Mouse (Mus musculus): ENCODE measurements around the gene 9830107B12Rik.
"Not testable (repeated sequence)": the region's sequence is repeated elsewhere in the genome, so short reads cannot be mapped to it uniquely, and the experiment has no call there.

The 9830107B12Rik gene

DNA sequence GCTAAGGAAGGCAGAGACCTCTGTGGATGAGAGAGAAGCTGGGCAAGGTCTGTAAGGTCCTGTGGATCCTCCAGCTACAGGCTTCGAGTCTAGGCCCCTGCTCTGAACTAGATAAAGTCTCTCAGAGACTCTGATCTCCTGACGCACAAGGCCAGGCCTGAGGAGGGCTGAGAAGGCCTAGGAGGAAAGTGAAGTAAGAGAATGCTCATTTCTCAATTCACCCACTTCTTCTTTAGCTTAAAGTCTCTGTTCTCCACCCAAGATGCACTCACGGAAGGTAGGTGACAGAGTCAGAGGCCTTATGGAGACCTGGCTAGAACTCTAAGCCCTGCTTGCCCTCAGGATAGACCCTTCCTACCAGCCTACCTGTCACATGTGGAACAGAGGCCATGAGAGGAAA, at the start of gene 9830107B12Rik:
Gene 9830107B12Rik (minus strand): TSS at position 149 of the 400 bp plus-strand sequence.
- no peak for DNase-seq (ENCODE audit: low read depth, low spot score)

GRCm38 (mm10) chr17:48192366-48192765, 46.3 kb upstream of the 9830107B12Rik start:
- DNase-seq (ENCODE audit: low read depth, low spot score) = no peak

- DNase-seq (ENCODE audit: low read depth, low spot score) = no peak
Measured at GRCm38 (mm10) chr17:48185252-48185651, 39.2 kb upstream of the 9830107B12Rik start.

DNA sequence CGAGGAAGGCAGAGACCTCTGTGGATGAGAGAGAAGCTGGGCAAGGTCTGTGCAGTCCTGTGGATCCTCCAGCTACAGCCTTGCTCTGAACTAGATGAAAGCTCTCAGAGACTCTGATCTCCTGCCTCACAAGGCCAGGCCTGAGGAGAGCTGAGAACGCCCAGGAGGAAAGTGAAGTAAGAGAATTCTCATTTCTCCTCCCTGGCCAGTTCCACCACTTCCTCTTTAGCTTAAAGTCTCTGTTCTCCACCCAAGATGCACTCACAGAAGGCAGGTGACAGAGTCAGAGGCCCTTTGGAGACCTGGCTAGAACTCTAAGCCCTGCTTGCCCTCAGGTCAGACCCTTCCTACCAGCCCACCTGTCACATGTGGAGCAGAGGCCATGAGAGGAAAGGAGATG, 21.0 kb upstream of the 9830107B12Rik start, which contains the start of gene A530064D06Rik:
Gene A530064D06Rik (minus strand): TSS at position 173 of the 400 bp plus-strand sequence.
- not testable (repeated sequence) for DNase-seq (ENCODE audit: low read depth, low spot score)

GRCm38 (mm10) chr17:48157382-48158076, 11.5 kb upstream of the 9830107B12Rik start:
- no peak for DNase-seq (ENCODE audit: low read depth, low spot score)

GRCm38 (mm10) chr17:48132810-48133209, 13.3 kb downstream of the 9830107B12Rik start:
- no peak for DNase-seq (ENCODE audit: low read depth, low spot score)

GRCm38 (mm10) chr17:48120456-48120855, 25.6 kb downstream of the 9830107B12Rik start:
- no peak for DNase-seq (ENCODE audit: low read depth, low spot score)

DNA sequence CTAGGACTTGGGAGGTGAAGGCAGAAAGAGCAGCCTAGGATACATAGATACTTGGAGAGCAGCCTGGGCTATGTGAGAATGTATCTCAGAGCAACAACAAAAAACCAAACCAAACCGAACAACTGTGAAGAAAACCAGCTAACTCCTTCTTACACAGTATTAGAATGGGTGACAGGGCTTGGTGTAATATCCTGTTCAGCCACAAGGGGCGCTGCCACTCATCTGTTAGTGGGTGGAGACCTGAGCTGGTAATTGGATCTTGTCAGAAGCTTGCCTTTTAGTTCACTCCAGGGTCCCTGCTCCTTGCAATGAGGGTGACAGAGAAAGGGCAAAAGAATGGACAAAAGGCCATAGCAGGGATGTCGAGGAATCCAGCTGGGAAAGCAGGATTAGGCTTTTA, 26.4 kb downstream of the 9830107B12Rik start:
- DNase-seq (ENCODE audit: low read depth, low spot score) = no peak

DNA sequence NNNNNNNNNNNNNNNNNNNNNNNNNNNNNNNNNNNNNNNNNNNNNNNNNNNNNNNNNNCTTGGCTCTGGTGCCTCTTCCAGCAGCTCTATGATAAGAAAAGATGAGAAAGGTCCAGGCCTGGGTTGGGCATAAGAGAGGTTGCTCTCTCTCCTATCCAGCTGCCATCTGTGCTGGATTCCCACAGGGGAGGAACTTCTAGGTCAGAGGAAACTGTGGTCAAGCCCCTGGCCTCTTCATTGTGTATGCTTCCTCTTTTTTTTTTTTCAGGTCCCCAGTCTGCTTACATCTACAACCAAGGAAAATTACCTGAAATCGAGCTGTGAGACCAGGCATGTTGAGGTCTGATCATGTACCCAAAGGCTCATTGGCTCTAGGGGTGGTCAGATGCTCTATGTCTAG, 27.5 kb downstream of the 9830107B12Rik start:
- no peak for DNase-seq (ENCODE audit: low read depth, low spot score)

DNA sequence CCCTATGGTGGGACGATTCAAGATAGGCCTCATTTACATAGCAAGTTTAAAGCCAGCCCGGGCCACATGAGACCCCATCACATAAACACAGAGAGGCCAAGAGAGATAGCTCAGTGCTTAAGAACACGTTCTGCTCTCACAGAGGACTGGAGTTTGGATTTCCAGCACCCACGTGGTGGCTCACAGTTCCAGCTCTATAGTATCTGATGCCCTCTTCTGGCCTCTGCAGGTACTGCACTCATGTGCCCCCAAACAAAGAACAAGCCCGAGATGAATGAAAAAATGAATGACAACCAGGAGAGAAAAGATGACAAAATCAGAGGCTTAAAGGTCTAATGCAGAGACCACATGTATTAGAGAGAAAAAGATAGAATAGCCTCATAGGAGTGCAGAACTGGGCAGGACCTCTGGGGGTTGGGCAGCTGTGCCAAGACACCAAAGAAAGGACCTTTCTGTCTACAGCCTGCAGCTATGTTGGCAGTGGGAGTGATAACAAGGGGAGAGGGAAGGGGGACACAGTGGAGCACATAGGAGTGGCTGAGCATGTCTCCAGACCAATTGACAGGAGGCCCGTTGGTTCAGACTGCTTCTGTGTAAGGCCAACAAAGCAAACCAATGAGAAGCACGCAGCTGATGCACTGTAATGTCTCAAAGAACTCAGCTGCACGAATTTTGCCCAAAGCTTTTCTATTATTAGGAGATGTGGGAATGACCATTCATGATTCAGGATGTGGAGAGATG, 35.4 kb downstream of the 9830107B12Rik start:
- no peak for DNase-seq (ENCODE audit: low read depth, low spot score)

DNA sequence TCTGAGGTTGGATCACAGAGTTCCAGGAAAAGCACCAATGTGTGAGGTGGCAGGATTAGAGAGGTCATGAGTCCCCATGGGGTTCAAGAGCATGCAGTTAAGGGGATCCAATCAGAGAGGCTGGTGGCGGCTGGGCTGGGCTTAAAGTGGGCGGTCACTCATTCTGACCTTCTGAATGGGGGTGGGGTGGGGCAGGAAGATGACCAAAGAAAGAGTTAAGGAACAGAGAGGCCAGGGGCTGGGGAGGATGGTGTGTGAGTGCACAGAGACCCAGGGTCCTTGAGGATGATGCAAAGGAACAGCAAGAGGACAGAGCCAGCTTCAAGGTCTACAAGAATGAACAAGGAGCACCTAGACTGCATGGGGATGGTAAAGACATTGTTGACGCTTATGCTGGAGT, 37.5 kb downstream of the 9830107B12Rik start:
- no peak for DNase-seq (ENCODE audit: low read depth, low spot score)

GRCm38 (mm10) chr17:48107862-48108261, 38.2 kb downstream of the 9830107B12Rik start:
- DNase-seq (ENCODE audit: low read depth, low spot score) = no peak

- DNase-seq (ENCODE audit: low read depth, low spot score) = no peak
Measured at GRCm38 (mm10) chr17:48107333-48107732, 38.7 kb downstream of the 9830107B12Rik start.

DNA sequence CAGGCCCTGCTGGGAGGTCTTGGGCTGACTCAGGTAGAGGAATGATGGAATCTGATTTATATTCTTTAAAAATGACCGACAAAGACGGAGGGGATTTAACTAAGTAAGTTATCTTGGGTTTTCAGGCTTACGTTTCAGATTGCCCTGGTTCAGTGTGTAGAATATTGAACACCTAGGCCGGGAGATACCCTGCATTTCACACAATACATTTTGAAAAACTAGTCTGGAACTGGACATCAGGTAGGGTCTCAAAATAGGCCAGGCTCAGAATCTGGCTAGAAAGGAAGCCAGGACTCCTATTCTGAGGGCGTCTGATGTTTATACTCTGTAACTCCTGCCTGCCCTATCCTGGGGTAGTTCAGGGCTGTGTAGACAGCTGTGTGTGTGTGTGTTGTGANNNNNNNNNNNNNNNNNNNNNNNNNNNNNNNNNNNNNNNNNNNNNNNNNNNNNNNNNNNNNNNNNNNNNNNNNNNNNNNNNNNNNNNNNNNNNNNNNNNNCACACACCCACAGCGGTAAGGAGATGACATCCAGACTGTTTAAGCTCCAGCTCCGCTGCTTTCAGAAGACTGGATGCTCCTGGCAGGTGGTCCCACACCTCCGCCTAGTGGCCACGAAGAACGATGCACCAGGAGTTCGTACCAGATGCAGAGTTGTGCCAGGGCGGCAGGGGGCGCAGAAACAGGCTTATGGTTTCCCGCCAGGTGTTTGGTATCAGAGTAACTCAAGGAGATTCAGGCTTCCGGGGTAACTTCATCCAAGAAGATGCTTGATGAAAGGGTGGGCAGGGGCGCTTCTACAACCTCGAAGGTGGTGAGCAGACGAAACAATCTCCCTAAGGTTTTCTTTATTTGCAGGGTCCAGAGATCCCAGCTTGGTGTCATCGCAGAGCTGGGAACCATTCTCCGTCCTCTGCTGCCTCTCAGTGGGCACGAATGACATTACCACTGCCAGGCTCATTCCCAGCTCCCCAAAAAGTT, 45.3 kb downstream of the 9830107B12Rik start:
- no peak for DNase-seq (ENCODE audit: low read depth, low spot score)

- DNase-seq (ENCODE audit: low read depth, low spot score) = no peak
Measured at GRCm38 (mm10) chr17:48099312-48099711, 46.8 kb downstream of the 9830107B12Rik start.

DNA sequence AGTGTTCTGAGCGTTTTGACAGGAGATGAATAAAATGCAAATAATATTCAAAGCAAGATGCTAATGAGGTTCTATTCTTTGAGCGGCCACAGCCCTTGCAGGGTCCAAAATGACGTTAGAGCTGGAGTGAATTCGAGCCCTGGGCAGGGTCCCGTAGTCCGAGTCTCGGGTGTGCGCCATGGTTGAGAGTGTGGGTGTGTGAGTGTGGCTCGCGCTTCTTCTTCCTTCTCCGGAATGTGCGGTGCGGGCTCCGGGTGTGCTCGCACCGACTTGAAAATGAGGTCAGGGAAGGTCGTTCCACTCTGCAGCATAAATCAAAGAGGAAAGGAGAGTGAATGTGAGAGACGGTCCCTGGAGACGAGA, 47.6 kb downstream of the 9830107B12Rik start:
- DNase-seq (ENCODE audit: low read depth, low spot score) = no peak

DNA sequence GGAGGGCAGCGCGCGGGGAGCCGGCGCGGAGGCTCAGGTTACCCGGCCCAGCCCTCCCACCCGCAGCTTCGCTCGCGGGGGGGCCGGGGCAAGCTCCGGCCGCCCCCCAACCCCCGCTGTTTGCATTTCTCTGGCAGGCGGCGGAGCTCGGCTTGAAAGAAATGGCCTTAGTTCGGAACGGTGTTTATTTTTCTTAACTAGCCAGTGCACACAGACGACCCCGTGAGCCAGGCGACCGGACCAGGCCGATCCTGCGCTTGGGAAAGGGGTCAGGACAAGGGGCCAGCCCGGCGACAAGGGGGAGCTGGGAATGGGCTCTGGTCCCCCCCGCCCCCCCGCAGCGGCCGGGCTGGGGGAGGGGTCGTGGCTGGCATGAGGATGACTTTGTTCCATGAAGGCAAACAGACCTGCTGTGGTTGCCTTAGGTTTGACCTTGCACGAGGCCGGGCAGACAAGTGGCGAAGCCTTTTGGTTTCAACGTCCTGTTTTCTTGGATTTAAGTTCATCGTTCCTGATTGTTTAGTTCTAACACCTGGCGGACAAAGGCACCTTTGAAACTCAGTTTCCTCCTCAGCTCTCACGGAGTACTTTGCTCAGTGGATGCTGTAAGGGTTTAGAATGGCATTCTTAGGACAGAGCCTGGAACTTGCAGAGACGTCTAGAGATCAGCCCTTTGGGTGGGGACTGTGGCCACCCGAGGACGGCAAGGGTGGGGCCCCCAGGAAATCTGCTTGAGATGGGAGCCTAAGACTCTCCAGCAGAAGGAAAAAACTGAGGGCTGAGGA, 48.1 kb downstream of the 9830107B12Rik start:
- DNase-seq (ENCODE audit: low read depth, low spot score) = no peak

GRCm38 (mm10) chr17:48097011-48097742, 48.9 kb downstream of the 9830107B12Rik start:
- no peak for DNase-seq (ENCODE audit: low read depth, low spot score)

DNA sequence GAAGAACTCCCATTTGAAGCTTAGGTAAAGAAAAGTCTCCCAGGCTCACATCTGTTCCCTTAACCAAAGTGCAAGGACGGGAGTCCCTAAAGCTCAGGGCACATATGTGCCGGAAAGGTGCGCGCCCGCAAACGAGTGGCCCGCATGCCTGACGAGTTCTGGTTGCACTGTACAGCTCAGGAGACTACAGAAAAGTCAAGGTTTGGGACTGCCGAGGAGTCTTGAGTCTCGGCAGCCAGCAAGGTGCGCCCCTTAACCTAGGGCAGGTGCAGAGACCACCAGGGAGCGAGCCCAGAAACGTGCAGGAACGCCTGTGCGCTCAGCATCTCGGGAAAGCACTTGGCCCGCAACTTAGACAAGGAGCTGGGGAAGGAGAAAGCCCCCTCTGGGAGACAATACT, 49.7 kb downstream of the 9830107B12Rik start:
- DNase-seq (ENCODE audit: low read depth, low spot score) = no peak

- DNase-seq (ENCODE audit: low read depth, low spot score) = no peak
Measured at GRCm38 (mm10) chr17:48095718-48096121, 50.3 kb downstream of the 9830107B12Rik start.

All from WW6 (cell line).